Mouse (Mus musculus): ENCODE measurements around the gene Cd300lf.

Gene Cd300lf

DNA sequence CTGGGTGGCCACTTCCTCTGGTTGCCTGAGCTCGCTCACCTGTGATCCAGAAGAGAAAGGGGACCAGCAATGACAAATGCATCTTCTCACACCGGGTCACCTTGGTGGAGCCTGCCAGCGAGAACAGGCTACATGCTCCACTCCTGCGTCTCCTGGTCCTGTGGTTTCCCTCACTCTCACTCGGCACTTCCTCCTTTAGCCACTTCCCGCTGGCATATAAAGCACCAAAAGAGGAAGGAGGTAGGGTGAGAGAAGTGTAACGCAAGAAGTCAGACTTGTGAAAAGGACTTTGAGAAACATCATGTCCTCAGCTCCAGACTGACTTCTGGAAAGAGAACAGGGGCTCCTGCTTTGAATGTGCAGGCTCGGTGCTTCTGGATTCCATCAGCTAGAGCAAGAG lies at the start of gene Cd300lf:
Gene Cd300lf (minus strand): TSS at position 193 of the 400 bp plus-strand sequence.
- no peak for DNase-seq

DNA sequence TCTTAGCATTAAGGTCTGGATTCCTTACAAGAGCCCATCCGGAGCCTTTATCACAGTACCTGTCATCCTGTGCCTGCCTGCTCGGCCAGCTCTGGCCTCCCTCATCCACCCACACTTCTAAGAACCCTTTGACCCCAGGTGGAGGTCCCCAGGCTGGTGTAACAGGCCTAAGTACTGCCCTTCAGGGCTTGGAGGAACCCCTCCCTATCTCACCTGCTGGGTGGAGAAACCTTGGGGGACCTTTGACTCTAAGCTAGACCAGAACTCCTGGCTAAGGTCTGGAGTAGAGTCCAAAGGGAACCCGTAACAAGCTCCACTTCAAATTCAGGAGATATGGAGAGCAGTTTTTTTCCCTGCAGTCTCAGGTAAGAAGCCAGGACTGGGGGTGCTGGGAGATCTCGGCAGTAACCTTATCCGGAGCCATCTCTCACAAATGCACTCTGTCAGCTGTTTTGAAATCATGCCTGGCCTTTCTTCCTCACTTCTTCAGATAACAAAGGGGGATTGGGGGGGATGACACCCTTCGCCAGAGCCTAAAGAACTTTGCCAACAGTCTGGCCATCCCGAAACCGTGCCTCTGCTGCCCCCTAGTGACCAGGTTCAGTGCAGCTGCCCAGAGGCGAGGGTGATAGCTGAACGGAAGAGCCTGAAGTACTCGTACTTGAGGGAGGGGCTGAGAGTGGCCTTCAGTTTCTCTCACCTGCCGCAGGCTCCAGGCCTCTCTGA lies 48.3 kb upstream of the Cd300lf start:
- peak; percentile 90 for DNase-seq

- no peak for DNase-seq
These were observed 46.1 kb upstream of the Cd300lf start for GRCm38 (mm10) chr11:115179881-115180280.

- DNase-seq: peak; percentile 56
These were observed 45.4 kb upstream of the Cd300lf start for GRCm38 (mm10) chr11:115179191-115179590.

DNA sequence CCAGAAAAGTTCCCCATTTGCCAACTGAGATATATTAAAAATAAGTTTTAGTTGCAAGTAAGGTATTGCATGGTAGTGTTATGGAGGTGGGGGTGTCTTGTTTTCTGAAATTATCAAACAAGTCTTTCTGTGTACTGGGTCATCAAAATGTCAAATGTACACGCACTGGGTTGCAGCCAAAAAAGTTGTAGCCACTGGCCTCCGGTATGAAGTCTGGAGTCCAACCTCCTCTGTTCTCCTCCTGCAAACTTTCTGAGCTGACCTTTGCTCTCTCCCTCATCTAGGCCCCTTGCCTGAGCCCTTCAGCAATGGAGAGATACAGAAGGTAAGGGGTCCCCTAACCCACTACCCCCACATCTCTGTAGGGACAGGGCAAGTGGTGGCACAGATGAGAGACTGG lies 45.0 kb upstream of the Cd300lf start:
- no peak for DNase-seq

- peak; percentile 37 for DNase-seq
These were observed 43.9 kb upstream of the Cd300lf start for GRCm38 (mm10) chr11:115177559-115178195.

GRCm38 (mm10) chr11:115176399-115177190 lies 42.8 kb upstream of the Cd300lf start:
- DNase-seq: no peak

DNA sequence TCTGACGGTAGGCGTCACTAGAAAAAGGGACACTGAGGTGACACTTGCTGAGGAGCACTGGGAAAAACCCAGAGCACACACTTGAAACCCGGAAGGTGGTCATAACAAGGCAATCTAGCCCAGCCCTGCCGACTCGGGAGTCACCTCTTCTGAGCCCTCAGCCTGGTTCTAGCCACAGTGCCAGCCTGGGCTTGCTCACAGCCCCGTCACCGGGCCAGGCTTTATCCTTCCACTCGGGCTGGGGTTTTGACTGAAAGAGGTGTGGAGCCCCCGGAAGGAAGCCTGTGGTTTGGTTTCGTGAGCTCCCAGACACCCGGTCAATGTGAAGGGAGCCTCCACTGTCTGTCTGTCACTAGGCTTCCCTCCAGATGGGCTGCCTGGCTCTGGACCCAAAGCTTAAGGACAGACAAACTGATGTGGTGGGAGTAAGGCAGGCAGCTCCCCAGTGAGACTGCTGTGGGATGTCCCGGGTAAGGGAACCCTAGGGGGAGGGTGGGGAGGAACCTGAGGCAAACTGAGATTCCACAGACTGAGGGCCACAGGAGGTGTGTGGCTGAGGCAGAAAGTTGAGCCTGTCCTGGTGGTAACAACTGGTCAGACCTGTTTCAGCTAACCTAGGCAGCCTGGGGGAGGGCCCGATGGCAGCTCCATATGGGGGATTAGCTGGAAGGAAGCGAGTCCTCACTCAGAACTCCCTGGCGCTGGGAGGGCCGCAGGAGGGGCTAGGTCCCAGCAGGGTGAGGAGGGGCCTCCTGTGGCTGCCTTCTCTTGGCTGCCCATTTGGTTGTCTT lies 40.0 kb upstream of the Cd300lf start:
- no peak for DNase-seq

DNA sequence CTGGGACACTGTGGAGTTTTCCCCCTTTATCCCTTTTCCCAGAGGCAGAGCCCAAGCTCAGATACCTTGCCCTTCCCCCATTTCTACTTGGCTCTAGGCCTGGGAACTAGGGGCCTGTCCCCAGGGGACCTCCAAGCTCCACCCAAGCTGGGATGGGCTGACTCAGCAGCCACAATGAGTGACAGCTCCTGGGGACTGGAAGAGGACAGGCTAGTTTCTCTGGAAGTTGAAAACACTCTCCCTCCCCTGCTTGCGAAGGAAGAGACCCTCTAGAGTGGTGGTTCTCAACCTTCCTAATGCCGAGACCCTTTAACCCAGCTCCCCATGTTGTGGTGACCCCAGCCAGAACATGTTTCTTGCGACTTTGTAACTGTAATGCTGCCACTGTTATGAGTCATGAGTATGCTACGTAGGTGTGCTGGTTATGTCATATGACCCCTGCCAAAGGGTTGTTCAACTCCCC lies 39.1 kb upstream of the Cd300lf start:
- DNase-seq: peak; percentile 39

- DNase-seq: no peak
These were observed 37.3 kb upstream of the Cd300lf start for GRCm38 (mm10) chr11:115171125-115171524.

DNA sequence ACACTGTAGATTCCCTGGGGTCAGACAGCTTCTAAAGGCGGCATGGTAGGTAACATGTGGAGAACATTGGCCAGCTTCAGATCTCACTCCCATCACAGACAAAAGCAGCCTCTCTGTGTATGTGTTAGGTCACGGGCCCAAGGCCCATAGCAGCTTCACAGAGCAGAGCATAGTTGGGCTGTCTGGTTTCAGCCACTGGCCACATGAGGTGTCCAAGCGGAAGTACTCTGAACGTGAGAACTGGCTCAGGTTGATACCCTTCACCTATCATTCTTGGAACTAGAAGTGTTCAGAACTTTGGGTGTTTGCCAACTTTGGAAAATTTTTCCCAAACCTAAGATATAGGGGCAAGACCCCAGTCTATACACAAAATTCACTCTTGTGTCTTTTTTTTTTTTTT lies 35.6 kb upstream of the Cd300lf start:
- no peak for DNase-seq

GRCm38 (mm10) chr11:115167631-115168249 lies 33.9 kb upstream of the Cd300lf start:
- no peak for DNase-seq

- DNase-seq: no peak
These were observed 33.0 kb upstream of the Cd300lf start for GRCm38 (mm10) chr11:115166776-115167175.

- no peak for DNase-seq
These were observed 31.2 kb upstream of the Cd300lf start for GRCm38 (mm10) chr11:115164976-115165374.

DNA sequence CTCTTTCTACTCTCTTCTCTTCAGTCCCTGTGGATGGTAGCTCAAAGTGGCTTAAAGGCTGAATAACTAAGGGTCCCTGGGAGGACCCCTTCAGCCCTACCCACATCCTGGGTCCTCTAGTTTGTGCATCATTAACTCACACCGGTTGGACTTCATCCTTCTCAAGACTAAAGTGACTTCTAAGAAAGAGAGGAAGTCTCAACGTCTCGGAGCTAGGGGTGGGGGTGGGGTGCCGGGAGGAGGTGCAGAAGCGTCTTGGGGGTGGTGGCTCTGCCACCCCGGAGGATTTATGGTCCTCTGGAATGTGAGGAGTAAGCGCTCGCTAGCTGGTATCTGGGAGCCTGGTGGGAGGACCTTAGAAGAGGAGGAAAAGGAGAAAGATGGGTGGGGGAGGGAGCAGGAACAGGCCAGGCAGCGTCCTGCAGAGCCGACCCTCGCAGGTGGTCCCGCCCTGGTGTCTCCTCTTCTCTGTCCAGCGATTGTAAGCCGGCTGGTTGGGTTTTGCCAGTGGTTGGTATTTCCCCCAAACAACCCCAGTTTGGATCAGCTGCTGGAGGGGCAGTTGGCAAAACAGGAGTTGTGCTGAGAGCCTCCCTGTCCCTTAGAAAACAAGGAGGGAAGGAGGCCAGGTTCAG lies 30.7 kb upstream of the Cd300lf start:
- no peak for DNase-seq

GRCm38 (mm10) chr11:115163568-115164150 lies 29.9 kb upstream of the Cd300lf start:
- peak; percentile 42 for DNase-seq

GRCm38 (mm10) chr11:115162832-115163480 lies 29.2 kb upstream of the Cd300lf start, which contains the start of gene Slc9a3r1:
Slc9a3r1 (plus strand) TSS chr11:115163341.
- DNase-seq: peak; percentile 83

- DNase-seq: no peak
These were observed 28.4 kb upstream of the Cd300lf start for GRCm38 (mm10) chr11:115162205-115162601.

GRCm38 (mm10) chr11:115161578-115162204 lies 27.9 kb upstream of the Cd300lf start:
- DNase-seq: no peak

DNA sequence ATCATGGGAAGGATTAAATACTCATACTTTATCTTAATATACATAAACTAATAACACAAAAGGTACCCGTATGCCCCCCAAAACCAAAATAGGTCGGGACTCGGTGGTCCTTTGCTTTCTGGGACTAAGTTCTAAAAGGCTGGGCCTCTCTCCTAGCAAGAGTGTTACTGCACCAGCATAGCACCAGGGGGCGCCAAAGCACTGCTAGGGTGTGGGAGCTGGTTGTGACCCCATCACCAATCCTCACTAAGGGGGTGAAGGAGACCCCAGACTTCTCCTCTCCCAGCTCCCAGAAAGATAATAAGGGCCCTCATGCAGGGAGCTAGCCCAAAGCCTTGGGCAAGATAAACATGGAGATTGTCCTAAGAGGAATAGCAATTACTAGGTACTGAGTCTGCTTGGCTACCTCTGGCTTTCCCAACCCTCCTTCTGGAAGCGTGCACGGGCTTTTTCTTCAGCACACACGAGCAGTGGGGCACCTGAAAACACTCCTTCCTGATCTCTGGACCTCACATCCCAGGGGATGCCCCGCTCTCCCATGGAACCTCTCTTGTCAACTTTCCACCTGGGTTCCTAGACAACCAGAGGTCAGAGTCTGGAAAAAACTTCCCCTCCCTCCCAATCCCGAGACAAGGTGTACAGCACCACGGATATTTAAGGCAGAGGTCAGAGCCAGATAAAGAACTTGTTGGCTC lies 27.2 kb upstream of the Cd300lf start:
- DNase-seq: peak; percentile 82

Data from right cerebral cortex, postnatal 4 days (tissue).